Mouse (Mus musculus): ENCODE measurements around the gene Cyp3a25.
"Not testable (repeated sequence)": the region's sequence is repeated elsewhere in the genome, so short reads cannot be mapped to it uniquely, and the experiment has no call there.

The Cyp3a25 gene

DNA sequence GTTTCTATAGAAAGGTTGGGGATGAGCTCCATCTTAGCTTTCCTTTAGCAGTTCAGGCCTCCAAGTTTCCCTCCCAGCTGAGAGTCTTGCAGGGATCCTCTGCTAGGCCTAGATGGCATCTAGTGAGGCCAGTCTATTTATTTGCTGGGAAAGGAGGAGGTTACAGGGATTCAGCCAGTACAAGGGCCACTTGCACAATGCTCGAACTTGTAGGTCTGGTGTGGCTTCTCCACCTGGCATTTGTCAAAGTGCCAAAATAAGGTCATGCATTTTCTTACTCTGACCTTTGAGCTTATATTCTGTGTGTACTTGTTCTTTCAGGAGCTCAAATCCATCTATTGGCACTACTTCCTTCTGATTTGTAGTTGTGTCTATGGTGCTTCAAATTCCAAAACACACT is at the start of gene Cyp3a25:
Gene Cyp3a25, minus strand, starts transcription at position 110 of the 400 bp plus-strand sequence.
- not testable (repeated sequence) for DNase-seq

DNA sequence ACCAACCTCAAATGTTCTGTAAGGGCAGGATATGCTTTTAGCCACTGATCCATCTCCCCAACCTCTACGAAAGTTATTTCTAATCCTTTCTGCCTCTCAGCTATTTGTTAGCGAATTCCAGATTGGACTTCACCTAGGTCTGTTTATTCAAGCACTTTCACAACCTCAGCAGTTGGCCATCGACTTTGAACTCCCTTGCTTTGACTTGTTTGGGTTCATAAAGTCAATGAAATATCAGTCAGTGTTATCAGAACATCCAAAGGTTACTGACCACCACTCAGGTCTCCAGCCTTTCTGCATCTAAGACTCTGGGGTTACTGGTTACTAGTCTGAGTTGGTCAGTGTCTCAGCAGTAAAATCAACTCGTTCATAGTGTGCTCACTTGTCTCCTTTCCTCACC is 11.7 kb upstream of the Cyp3a25 start:
- no peak for DNase-seq

DNA sequence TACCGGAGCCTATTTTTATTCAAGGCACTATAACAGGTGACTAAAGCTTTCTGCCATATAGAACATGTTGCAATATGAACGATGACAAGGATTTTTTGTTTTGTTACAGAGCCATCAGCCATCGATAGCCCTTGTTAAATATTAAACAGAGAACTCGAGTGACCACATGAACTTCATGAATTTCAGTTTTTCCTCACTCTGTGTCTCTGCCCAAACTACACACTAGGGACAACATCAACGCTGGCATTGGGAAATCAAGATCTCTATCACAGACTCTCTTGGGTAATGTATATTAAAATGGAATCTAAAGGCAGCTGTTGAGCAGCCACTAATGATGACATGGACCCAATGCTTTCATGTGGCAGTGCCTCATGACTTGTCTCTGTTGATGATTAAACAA is 8.9 kb upstream of the Cyp3a25 start:
- DNase-seq: no peak

DNA sequence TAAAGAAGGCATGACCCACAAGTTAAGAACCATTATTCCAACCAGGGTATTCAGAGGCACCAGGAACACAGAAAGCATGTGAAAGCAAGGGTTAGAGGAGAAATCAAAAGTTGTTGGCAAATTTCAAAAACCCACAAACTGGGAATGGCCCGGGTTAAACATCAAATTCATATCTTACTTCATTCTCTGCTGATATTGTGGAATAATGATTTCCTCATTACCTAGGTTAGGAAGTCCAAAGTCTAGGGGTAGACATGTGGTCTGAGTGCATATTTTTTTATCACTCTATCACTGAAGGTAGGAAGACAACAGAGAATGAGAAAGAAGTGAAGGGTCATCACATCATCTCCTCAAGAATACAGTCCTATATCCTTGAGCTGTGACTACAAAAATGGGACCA is 1.8 kb upstream of the Cyp3a25 start:
- no peak for DNase-seq

DNA sequence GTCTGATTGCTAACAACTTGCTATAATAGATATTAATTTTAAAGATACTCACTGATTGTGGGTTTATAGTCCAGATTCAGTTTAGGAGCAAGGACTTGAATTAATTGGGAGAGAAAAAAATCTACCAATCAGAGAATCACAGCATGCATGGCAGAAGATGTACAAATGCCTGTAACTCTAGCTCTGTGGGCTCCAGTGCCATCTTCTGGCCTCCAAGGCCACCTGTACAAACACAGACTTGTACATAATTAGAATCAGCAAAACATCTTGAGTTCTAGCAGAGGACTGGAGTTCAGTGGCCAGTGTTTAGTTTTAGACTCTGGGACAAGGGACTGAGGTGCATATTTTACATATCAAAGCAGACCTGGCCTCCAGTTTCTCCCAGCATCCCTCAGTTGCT is 42.3 kb downstream of the Cyp3a25 start:
- no peak for DNase-seq
